Mouse (Mus musculus) liver, embryonic 14.5 days (tissue): ENCODE data around the gene Msx3.

ENCODE experiments used
- CTCF ChIP-seq: IDR thresholded peaks from 2 replicates; pipeline ENCODE4 v1.5.1; 2016; ENCODE audit warnings: antibody characterized with exemption, low read depth, control low read depth
- EP300 ChIP-seq: IDR thresholded peaks from 2 replicates; pipeline ENCODE4 v1.6.1; 2016; ENCODE audit warnings: antibody characterized with exemption, low read depth

DNA sequence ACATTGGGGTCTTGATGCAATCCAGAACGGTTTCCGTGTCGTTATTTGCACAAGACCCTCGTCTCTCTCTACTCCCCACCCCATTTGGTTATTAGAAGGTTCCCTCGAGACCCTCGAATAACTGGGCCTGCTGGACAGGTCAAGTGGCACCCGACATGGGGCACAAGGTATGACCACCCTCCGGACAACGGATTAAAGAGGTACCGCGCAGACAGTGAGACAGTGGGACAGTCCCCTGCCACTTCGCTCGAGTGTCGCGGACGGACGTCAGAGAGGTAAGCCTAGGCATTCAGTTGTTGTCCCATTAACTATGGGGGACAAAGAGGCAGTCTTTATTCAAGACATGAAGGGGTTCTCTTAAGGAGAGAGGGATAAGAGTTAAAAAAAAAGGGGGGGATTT, 37.6 kb downstream of the Msx3 start:
- no peak for TF ChIP-seq CTCF
- no peak for TF ChIP-seq EP300
